Mouse (Mus musculus) MEL (cell line): ENCODE measurements around the gene Prss35. TPM values are rescaled to one million over a fixed set of nuclear protein-coding genes. Genes with fewer than 3 reads are reported as not detected.

ENCODE experiments used
- DNase-seq: peaks from one replicate; pipeline ENCODE4 v3.0.0; 2011; ENCODE audit warnings: low read depth, low spot score
- H3K27ac ChIP-seq: 2 replicates; pipeline ENCODE4 v1.5.1; 2012; ENCODE audit warnings: low read depth, mild to moderate bottlenecking, control low read depth, low read length, moderate library complexity; ENCODE audit not compliant: control insufficient read depth
- H3K27me3 ChIP-seq, 2 experiments: fragments of 150-350 bp in 1 of 2; sonication (generic) in 1 of 2; 2 replicates each; pipeline ENCODE4 v1.6.1; 2012; ENCODE audit warnings: low read length in 2 of 2, mild to moderate bottlenecking in 2 of 2, improper control_type of control experiment in 1 of 2, moderate library complexity in 1 of 2; ENCODE audit not compliant: insufficient read depth in 2 of 2, control insufficient read depth in 1 of 2
- H3K36me3 ChIP-seq, 2 experiments: 2 replicates each; pipeline ENCODE4 v1.6.1; 2012 to 2014; ENCODE audit warnings: low read length in 2 of 2, improper control_type of control experiment in 1 of 2, inconsistent platforms in 1 of 2, mild to moderate bottlenecking in 1 of 2; ENCODE audit not compliant: insufficient read depth in 2 of 2, control insufficient read depth in 1 of 2
- H3K4me1 ChIP-seq, 2 experiments: fragments of 150-350 bp in 1 of 2; sonication (generic) in 1 of 2; 2 replicates each; pipeline ENCODE4 v1.6.1; 2012; ENCODE audit warnings: low read length in 2 of 2, improper control_type of control experiment in 1 of 2, mild to moderate bottlenecking in 1 of 2; ENCODE audit not compliant: insufficient read depth in 2 of 2, control insufficient read depth in 1 of 2
- H3K4me3 ChIP-seq, 2 experiments: fragments of 150-350 bp in 1 of 2; sonication (generic) in 1 of 2; 2 replicates each; pipeline ENCODE4 v1.5.1; 2012; ENCODE audit warnings: low read depth in 2 of 2, low read length in 2 of 2, mild to moderate bottlenecking in 2 of 2, moderate library complexity in 2 of 2, control low read depth in 1 of 2, improper control_type of control experiment in 1 of 2; ENCODE audit not compliant: control insufficient read depth in 1 of 2, insufficient read depth in 1 of 2
- H3K79me2 ChIP-seq: 2 replicates; pipeline ENCODE4 v1.6.1; 2012; ENCODE audit warnings: mild to moderate bottlenecking, low read length, moderate library complexity; ENCODE audit not compliant: control insufficient read depth, poor library complexity, insufficient read depth
- H3K9ac ChIP-seq: 2 replicates; pipeline ENCODE4 v1.6.1; 2012; ENCODE audit warnings: low read depth, mild to moderate bottlenecking, control low read depth, low read length, moderate library complexity; ENCODE audit not compliant: control insufficient read depth, poor library complexity, severe bottlenecking
- H3K9me3 ChIP-seq: fragments of 150-350 bp; sonication (generic); replicated peaks from 2 replicates; pipeline ENCODE4 v1.6.1; 2012; ENCODE audit warnings: mild to moderate bottlenecking, low read length, improper control_type of control experiment, moderate library complexity; ENCODE audit not compliant: insufficient read depth
- BHLHE40 ChIP-seq: IDR thresholded peaks from 2 replicates; pipeline ENCODE4 v1.6.1; 2012; ENCODE audit warnings: low read depth, mild to moderate bottlenecking, inconsistent platforms, low read length, improper control_type of control experiment, borderline replicate concordance
- CHD2 ChIP-seq: IDR thresholded peaks from 2 replicates; pipeline ENCODE4 v1.6.1; 2011; ENCODE audit warnings: low read length, improper control_type of control experiment
- E2F4 ChIP-seq: IDR thresholded peaks from 2 replicates; pipeline ENCODE4 v1.6.1; 2011; ENCODE audit warnings: low read depth, low read length, improper control_type of control experiment, borderline replicate concordance
- ELF1 ChIP-seq: IDR thresholded peaks from 2 replicates; pipeline ENCODE4 v1.6.1; 2014; ENCODE audit warnings: low read depth, mild to moderate bottlenecking, inconsistent platforms, low read length, improper control_type of control experiment, moderate library complexity
- EP300 ChIP-seq, 2 experiments: IDR thresholded peaks; 2 replicates each; pipeline ENCODE4 v1.6.1; 2011; ENCODE audit warnings: improper control_type of control experiment in 2 of 2, low read length in 2 of 2, low read depth in 1 of 2, mild to moderate bottlenecking in 1 of 2
- GABPA ChIP-seq: IDR thresholded peaks from 2 replicates; pipeline ENCODE4 v1.6.1; 2012; ENCODE audit warnings: low read depth, mild to moderate bottlenecking, inconsistent platforms, low read length, improper control_type of control experiment, moderate library complexity
- JUND ChIP-seq: IDR thresholded peaks from 2 replicates; pipeline ENCODE4 v1.6.1; 2011; ENCODE audit warnings: low read depth, mild to moderate bottlenecking, improper control_type of control experiment, low read length
- MAFK ChIP-seq: IDR thresholded peaks from 2 replicates; pipeline ENCODE4 v1.6.1; 2011; ENCODE audit warnings: low read depth, mild to moderate bottlenecking, low read length, improper control_type of control experiment, borderline replicate concordance
- MAX ChIP-seq: IDR thresholded peaks from 2 replicates; pipeline ENCODE4 v1.6.1; 2011; ENCODE audit warnings: low read length, improper control_type of control experiment
- MAZ ChIP-seq: IDR thresholded peaks from 2 replicates; pipeline ENCODE4 v1.6.1; 2012; ENCODE audit warnings: low read depth, mild to moderate bottlenecking, inconsistent platforms, low read length, improper control_type of control experiment
- MEF2A ChIP-seq: IDR thresholded peaks from 2 replicates; pipeline ENCODE4 v1.6.1; 2014; ENCODE audit warnings: low read depth, mild to moderate bottlenecking, inconsistent platforms, low read length, improper control_type of control experiment; ENCODE audit not compliant: poor library complexity, insufficient replicate concordance, severe bottlenecking; ENCODE audit errors: extremely low read depth
- MXI1 ChIP-seq: IDR thresholded peaks from 2 replicates; pipeline ENCODE4 v1.6.1; 2011; ENCODE audit warnings: mild to moderate bottlenecking, low read depth, low read length, improper control_type of control experiment
- MYB ChIP-seq: IDR thresholded peaks from 2 replicates; pipeline ENCODE4 v1.6.1; 2011; ENCODE audit warnings: mild to moderate bottlenecking, low read depth, low read length, improper control_type of control experiment
- MYC ChIP-seq: IDR thresholded peaks from 2 replicates; pipeline ENCODE4 v1.6.1; 2011; ENCODE audit warnings: low read depth, mild to moderate bottlenecking, low read length, improper control_type of control experiment, moderate library complexity
- NRF1 ChIP-seq: IDR thresholded peaks from 2 replicates; pipeline ENCODE4 v1.6.1; 2014; ENCODE audit warnings: low read depth, mild to moderate bottlenecking, inconsistent platforms, low read length, improper control_type of control experiment, moderate library complexity; ENCODE audit not compliant: poor library complexity, insufficient read depth, severe bottlenecking
- POLR2A ChIP-seq, 2 experiments: IDR thresholded peaks; 2 replicates each; pipeline ENCODE4 v1.6.1; 2011 to 2012; ENCODE audit warnings: low read length in 2 of 2, mild to moderate bottlenecking in 2 of 2, control low read depth in 1 of 2, improper control_type of control experiment in 1 of 2, low read depth in 1 of 2, moderate library complexity in 1 of 2; ENCODE audit not compliant: control insufficient read depth in 1 of 2, insufficient read depth in 1 of 2, poor library complexity in 1 of 2
- SIN3A ChIP-seq: IDR thresholded peaks from 2 replicates; pipeline ENCODE4 v1.6.1; 2012; ENCODE audit warnings: low read length, improper control_type of control experiment, inconsistent platforms
- SMC3 ChIP-seq: IDR thresholded peaks from 2 replicates; pipeline ENCODE4 v1.6.1; 2011; ENCODE audit warnings: low read depth, low read length, improper control_type of control experiment
- TAL1 ChIP-seq: IDR thresholded peaks from 2 replicates; pipeline ENCODE4 v1.6.1; 2012; ENCODE audit warnings: mild to moderate bottlenecking, inconsistent platforms, low read length, moderate library complexity, mixed read lengths
- TBP ChIP-seq: IDR thresholded peaks from 2 replicates; pipeline ENCODE4 v1.8.0; 2011; ENCODE audit warnings: low read depth, low read length, improper control_type of control experiment
- TCF12 ChIP-seq: IDR thresholded peaks from 2 replicates; pipeline ENCODE4 v1.6.1; 2014; ENCODE audit warnings: low read depth, mild to moderate bottlenecking, inconsistent platforms, low read length, improper control_type of control experiment, moderate library complexity
- USF1 ChIP-seq: IDR thresholded peaks from 2 replicates; pipeline ENCODE4 v1.6.1; 2014; ENCODE audit warnings: low read depth, mild to moderate bottlenecking, inconsistent platforms, low read length, improper control_type of control experiment, moderate library complexity
- USF2 ChIP-seq, 2 experiments: IDR thresholded peaks; 2 replicates each; pipeline ENCODE4 v1.6.1; 2011 to 2012; ENCODE audit warnings: improper control_type of control experiment in 2 of 2, low read length in 2 of 2, borderline replicate concordance in 1 of 2, inconsistent platforms in 1 of 2, low read depth in 1 of 2, mild to moderate bottlenecking in 1 of 2; ENCODE audit not compliant: insufficient read depth in 1 of 2
- ZC3H11A ChIP-seq: IDR thresholded peaks from 2 replicates; pipeline ENCODE4 v1.6.1; 2012; ENCODE audit warnings: low read depth, mild to moderate bottlenecking, inconsistent platforms, low read length, improper control_type of control experiment
- ZMIZ1 ChIP-seq: IDR thresholded peaks from 2 replicates; pipeline ENCODE4 v1.6.1; 2012; ENCODE audit warnings: low read depth, mild to moderate bottlenecking, inconsistent platforms, low read length, improper control_type of control experiment, moderate library complexity
- ZNF384 ChIP-seq: IDR thresholded peaks from 2 replicates; pipeline ENCODE4 v1.6.1; 2012; ENCODE audit warnings: low read depth, mild to moderate bottlenecking, inconsistent platforms, low read length, improper control_type of control experiment
- polyA plus RNA-seq, 2 experiments: library from polyadenylated mRNA; stranded (reverse) in 1 of 2; unstranded in 1 of 2; fragments of >175 nt in 1 of 2; fragments of >200 nt in 1 of 2; gene quantifications; 2 replicates each; pipeline versions ENCODE4 v1.2.1 to v1.2.4; 2012; ENCODE audit warnings: low replicate concordance in 2 of 2, low read depth in 1 of 2; ENCODE audit not compliant: insufficient read length in 2 of 2, insufficient read depth in 1 of 2, missing spikeins in 1 of 2
- total RNA-seq: library from RNA; depleted of rRNA; stranded (reverse); fragments of 300-350 nt; gene quantifications from 2 replicates; pipeline ENCODE4 v1.2.3, GENCODE M21; 2012

Prss35 gene
- total and polyA plus RNA-seq, 3 experiments = not detected

DNA sequence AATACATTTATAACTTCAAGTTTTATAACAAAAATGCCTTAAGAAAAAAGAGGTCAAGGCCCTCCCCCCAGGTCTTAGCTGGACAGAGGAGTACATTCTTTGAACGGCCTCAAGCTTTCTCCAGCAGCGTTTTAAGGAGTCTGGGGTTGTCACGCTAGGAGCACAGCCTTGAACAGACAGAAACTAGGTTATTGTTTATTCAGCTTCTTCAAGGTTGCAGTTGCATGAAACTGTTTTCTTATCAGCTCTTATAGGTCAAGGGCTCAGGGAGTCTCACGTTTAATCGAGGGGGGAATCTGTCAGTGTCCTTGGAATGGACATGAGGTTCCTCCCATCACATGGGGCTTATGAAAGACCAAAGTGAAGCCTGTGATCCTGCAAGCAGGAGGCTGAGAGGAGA lies 26.3 kb upstream of the Prss35 start:
- Histone ChIP-seq H3K9ac (no peak overlapping the region), H3K4me3 (no peak overlapping the region), H3K27ac (no peak overlapping the region), H3K36me3 (no peaks in the 10 kb centered on the region), H3K79me2 (no peaks in the 10 kb centered on the region), H3K9me3 (no peaks in the 10 kb centered on the region), H3K27me3 (no peaks in the 10 kb centered on the region; a peak in 1 of 4 replicates), H3K4me1 (no peaks in the 10 kb centered on the region)
- DNase-seq = no peak
- TF ChIP-seq MAX (no peak), SMC3 (no peak), ELF1 (no peak), POLR2A (IDR thresholded peaks at IDR 0.05; ENCODE audit: control insufficient read depth in 1 of 2, insufficient read depth in 1 of 2, low read depth in 1 of 2, low read length in 2 of 2, poor library complexity in 1 of 2) (no peak), E2F4 (no peak), ZNF384 (no peak), MAFK (no peak), NRF1 (no peak), TBP (no peak), USF1 (no peak), EP300 (IDR thresholded peaks at IDR 0.05; ENCODE audit: low read depth in 1 of 2, low read length in 2 of 2) (no peak), MYB (no peak), ZC3H11A (no peak), MYC (no peak)
- TF ChIP-seq, all 39 proteins: peak for 0

DNA sequence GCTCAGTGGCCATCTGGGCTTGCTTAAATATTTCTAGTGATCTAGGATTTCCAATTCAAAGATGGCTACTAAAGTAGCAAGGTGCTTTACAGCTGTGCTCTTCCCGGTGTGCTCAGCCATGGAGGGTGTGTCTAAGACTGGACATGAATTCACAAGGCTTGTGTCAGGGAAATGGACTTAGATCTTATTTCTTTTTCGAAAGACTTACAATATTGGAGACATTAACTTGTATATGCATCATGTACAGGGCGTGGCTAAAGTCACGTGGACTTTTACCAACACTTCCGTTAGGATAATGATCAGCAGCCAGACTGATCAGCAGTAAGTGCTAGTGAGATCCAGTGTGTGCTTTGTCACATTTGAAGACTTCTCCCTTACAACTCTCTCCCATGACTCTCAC lies 23.2 kb upstream of the Prss35 start:
- no peaks in the 10 kb centered on the region; a peak in 2 of 4 replicates for H3K27me3 ChIP-seq
- no peaks in the 10 kb centered on the region for H3K36me3 ChIP-seq
- H3K4me3 ChIP-seq = no peak overlapping the region
- H3K9me3 ChIP-seq = no peaks in the 10 kb centered on the region
- TF ChIP-seq USF1 (peak; percentile 46; the same call in 1 of the 2 replicates), ZMIZ1 (no peak), CHD2 (no peak)
- no peak overlapping the region for H3K9ac ChIP-seq
- DNase-seq = no peak
- H3K27ac ChIP-seq = no peak overlapping the region
- H3K4me1 ChIP-seq = no peaks in the 10 kb centered on the region
- no peaks in the 10 kb centered on the region for H3K79me2 ChIP-seq

DNA sequence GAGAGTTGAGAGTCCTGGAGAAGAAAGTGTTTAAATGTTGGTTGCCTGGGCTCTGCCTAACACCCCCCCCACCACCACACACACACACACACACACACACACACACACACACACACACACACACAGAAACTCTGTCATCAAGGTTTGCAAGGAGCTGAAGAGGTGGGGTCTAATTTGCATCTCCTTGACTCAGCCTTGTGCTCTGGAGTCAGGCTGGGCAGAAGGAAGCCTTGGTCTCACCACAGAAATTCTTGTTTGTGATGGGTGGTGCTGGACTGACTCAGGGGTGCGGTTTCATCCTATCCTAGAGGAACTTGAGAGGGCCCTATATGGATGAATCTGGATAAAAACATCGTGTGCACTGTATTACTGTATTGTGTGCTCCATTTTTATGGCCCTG lies 22.7 kb upstream of the Prss35 start:
- H3K36me3 ChIP-seq = no peaks in the 10 kb centered on the region
- no peaks in the 10 kb centered on the region; a peak in 1 of 4 replicates for H3K27me3 ChIP-seq
- H3K9ac ChIP-seq = no peak overlapping the region
- no peaks in the 10 kb centered on the region for H3K79me2 ChIP-seq
- no peak overlapping the region for H3K27ac ChIP-seq
- no peaks in the 10 kb centered on the region for H3K9me3 ChIP-seq
- no peak for DNase-seq
- no peak overlapping the region for H3K4me3 ChIP-seq
- no peaks in the 10 kb centered on the region for H3K4me1 ChIP-seq
- no peak for TF ChIP-seq TCF12
- TF ChIP-seq POLR2A (IDR thresholded peaks at IDR 0.05; ENCODE audit: control insufficient read depth in 1 of 2, insufficient read depth in 1 of 2, low read depth in 1 of 2, low read length in 2 of 2, poor library complexity in 1 of 2) = no peak
- no peak for TF ChIP-seq MAZ
- no peak for TF ChIP-seq MEF2A
- no peak for TF ChIP-seq MXI1
- no peak for TF ChIP-seq SIN3A
- no peak for TF ChIP-seq MYB
- no peak for TF ChIP-seq JUND
- no peak for TF ChIP-seq USF2 (IDR thresholded peaks at IDR 0.05; ENCODE audit: borderline replicate concordance in 1 of 2, insufficient read depth in 1 of 2, low read depth in 1 of 2, low read length in 2 of 2)
- no peak for TF ChIP-seq MAX
- no peak for TF ChIP-seq ZNF384
- no peak for TF ChIP-seq TAL1
- no peak for TF ChIP-seq GABPA
- TF ChIP-seq USF1 = no peak
- no peak for TF ChIP-seq BHLHE40
- no peak for TF ChIP-seq CHD2
